Mouse (Mus musculus) thymus, adult 2 months (tissue): ENCODE results near the gene Cd200.

Source experiments
- CTCF ChIP-seq: fragments of 200-500 bp; IDR thresholded peaks from 2 replicates; pipeline ENCODE4 v1.5.1; 2012; ENCODE audit warnings: mild to moderate bottlenecking, control low read depth, low read length, moderate library complexity, borderline replicate concordance; ENCODE audit not compliant: control insufficient read depth, poor library complexity, insufficient read depth; ENCODE audit errors: extremely low read depth
- POLR2A ChIP-seq: fragments of 200-500 bp; IDR thresholded peaks from 2 replicates; pipeline ENCODE4 v1.6.1; 2012; ENCODE audit warnings: mild to moderate bottlenecking, low read length, control low read depth, moderate library complexity; ENCODE audit not compliant: control insufficient read depth, poor library complexity, insufficient read depth; ENCODE audit errors: extremely low read depth

DNA sequence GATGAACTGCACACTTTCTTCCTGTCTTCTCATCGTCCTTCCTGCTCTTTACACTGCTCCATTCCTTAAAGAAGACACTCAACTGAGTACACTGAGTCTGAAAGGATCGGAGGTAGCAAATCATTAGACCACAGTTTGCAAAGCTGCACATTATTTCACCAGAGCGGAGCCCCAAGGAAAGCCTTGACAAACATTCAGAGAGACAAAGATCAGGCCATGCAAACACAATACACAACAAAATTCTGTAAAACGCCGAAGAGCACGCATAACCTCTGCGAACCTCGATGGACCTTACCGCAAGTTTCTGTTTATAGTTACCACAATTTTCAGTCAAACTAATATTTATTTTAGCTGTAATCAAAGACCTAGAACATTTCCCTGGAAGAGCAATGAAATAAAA lies 43.5 kb downstream of the Cd200 start:
- TF ChIP-seq CTCF (no peak), POLR2A (no peak)
